Mouse (Mus musculus): Measurements from ENCODE around the gene Morn4. TPM values are rescaled to one million over a fixed set of nuclear protein-coding genes. Genes with fewer than 3 reads are reported as not detected.

Morn4 gene
- polyA plus RNA-seq (2015; fragmentation: Illumina TruSeq; extraction: RNeasy Lipid Tissue Mini Kit (QIAGEN cat#74804); ENCODE audit: insufficient read depth, low read depth, low replicate concordance), result 1.7 TPM

DNA sequence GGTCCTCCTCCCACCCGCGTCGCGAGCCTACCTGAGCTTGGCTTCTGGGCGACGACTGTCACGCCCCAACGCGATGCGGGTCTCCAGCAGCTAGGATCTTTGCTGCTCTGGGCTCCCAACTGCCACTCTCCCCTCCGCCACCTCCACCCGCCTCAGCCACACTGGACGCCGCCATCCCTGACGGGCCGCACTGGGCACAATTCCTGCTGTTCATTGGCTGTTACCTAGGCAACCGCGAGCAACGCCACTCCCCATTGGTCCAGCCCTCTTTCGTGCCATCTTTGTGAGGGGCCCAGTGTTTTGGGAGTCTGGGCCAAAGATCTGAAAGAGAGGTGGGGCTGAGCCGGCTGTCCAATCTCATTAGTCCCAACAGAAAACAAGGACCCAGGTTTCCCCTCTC, at the start of gene Morn4:
TSS of gene Morn4 (minus strand) at position 192 of the 400 bp plus-strand sequence.

DNA sequence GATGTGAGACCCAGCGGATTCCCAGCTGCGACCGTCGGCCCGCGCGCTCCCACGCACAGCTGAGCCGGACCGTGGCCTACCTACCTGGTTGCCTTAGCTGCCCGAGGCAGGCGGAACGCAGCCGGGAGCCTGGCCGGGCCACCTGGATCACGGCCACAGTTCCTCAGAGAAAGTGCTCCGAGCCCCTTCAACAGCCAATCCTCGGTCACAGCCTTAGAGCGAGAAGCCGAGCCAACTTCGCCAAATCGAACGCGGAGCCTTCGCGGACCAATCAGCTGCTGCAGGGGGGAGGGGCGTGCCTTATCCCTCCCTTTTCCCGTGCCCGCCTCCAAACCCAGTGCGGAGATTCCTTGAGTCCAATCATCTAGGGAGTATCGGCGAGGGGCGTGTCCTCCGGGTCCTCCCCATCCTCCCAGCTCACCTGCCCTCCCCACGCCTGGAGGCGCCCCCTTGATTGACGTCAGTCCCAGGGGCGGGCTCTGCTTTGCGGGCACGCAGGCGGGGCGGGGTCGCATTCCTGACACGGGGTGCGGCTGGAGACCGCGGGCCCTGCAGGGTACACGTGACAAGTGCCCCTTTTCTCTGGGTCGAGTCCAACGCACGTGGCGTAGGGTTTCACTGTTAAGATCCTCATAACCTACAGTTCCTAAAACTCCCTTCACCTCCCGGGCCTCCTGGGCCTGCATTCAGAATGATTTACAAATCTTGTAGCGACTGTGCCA, 42.8 kb upstream of the Morn4 start, which contains the start of gene Avpi1:
TSS of gene Avpi1 (minus strand) at position 273 of the 722 bp plus-strand sequence.

DNA sequence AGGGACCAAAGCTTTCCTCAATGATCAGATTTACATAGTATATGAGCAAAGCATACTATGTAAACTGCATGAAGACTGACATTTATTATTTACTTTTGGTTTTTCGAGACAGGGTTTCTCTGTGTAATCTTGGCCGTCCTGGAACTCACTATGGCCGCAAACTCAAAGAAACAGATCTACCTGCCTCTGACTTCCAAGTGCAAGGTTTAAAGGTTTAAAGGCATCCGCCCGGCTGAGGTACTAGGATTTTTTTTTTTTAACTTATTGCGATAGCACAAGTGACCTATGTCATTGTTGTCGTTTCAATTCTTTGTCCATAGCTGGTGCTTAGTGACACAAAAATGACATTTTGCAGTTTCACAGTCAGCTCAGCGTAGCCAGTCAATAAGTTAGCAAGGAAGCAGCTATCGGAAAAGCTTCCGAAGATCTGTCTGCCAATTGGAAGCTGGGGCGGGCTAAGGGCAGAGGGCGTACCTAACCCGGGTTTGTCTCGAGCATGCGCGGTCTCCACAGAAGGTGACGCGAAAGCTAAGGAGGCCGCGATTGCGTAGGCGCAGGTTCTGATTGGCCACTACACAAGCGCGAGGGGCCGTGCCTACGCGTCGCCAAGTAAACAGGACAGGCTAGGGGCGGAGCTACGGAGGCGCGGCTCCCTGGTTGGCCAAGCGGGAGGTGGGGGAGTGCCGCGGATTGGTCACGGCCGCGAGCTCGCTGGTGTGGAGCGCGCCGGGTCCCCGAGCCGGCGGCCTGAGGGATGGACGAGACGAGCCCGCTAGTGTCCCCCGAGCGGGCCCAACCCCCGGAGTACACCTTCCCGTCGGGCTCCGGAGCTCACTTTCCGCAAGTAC, 3.8 kb upstream of the Morn4 start, which contains the start of gene Pi4k2a:
TSS of gene Pi4k2a (plus strand) at position 723 of the 848 bp plus-strand sequence.

DNA sequence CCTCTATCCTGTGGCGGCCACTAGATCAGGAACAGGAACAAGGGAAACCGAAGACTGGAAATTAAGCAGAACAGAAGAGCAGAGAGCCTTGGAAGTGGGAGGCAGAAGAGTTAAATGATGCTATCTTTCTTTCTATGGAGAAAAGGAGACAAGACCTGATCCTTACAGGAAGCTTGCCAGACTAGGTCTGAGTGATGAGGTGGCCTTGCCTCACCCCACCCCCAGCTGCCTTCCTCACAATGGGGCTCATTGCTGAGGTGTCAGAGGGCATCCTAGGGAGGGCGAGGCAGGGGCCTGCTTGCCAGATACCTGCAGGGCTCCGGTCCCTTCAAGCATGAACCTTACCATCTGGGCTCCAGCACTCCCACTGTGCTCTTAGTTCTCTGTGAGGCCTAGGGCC, 34.2 kb downstream of the Morn4 start, which contains the start of gene 4933411K16Rik:
TSS of gene 4933411K16Rik (plus strand) at position 301 of the 400 bp plus-strand sequence.

DNA sequence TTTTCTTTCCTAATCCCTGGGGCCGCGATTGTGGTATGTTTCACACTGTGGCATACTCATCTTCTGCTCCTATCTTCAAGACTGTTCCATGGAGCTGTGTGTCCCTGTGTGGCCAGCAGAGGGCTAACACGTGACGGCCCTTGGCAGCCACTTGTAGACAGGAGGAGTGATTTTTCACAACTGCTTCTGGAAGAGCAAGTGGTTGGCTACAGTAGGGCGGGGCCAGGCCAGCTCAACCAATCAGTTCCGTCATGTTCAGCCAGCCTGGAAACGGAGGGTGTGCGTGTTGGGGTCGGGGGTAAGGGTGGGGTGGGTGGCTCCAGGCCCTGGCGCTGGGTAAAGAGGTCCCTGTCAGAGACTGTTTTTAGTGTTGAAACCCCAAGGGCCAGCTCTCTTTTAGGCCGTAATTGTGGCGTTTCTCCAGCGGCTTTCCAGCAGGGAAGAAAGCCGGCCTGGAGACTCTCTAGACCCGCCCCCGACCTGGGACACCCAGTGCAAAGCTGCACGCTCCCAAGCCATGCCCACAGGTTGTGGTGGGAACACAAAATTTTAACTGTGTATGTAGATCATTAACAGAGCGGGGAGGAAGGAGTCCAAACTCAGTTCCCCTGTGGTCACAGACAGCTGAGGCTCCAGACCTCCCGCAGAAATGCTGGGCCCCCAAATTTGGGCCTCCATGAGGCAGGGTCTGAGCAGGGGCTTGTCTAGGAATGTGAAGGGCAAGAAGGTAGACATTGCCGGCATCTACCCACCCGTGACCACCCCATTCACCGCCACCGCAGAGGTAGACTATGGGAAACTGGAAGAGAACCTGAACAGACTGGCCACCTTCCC, 40.7 kb downstream of the Morn4 start, which contains the start of gene Hoga1:
TSS of gene Hoga1 (plus strand) at position 342 of the 834 bp plus-strand sequence.

DNA sequence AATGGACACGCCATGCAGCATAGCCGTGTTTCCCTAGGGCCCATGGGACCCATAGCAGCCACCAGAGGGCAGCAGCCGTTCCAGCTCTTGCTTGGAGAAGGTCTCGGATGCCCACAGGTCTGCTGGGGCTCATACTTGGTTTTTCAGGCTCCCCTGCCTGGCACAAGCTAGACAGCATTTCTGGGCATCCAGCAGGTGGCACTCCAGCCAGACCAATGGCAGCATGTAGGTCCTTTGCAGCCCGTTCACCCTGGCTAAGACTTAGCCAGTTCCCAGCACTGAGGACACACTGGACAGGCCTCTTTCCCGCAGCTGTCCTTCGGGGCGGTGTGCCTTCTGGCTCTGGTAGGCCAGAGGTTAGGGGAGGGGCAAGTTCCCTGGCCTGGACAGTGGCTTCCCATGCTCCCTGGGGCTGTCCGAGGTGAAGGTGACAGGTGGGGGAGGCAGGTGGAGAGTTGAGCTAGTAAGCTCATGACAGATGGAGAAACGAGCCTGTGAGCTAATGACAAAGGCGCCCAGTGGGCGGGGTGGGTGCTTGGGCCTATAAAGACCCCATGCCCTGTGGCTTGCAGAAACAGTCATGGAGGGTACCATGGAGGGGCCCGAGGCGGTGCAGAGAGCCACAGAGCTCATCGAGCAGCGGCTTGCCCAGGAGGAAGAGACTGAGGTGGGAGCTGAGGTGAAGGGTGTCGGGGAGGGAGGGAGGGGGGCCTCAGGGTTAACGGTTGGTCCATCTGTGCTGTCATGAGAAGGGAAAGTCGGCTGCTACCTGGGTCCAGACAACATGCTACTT, 50.5 kb downstream of the Morn4 start, which contains the start of gene Ankrd2:
TSS of gene Ankrd2 (plus strand) at position 545 of the 793 bp plus-strand sequence.

Other genes with a start within 250 kb of the Morn4 start
- 0.50 TPM for gene Frat2, start 238.2 kb downstream of the Morn4 start, polyA plus RNA-seq (2015; fragmentation: Illumina TruSeq; extraction: RNeasy Lipid Tissue Mini Kit (QIAGEN cat#74804); ENCODE audit: insufficient read depth, low read depth, low replicate concordance)
- 2.3 TPM for gene Rrp12, start 190.2 kb downstream of the Morn4 start, polyA plus RNA-seq (2015; fragmentation: Illumina TruSeq; extraction: RNeasy Lipid Tissue Mini Kit (QIAGEN cat#74804); ENCODE audit: insufficient read depth, low read depth, low replicate concordance)
- gene Pgam1, start 174.4 kb downstream of the Morn4 start, polyA plus RNA-seq (2015; fragmentation: Illumina TruSeq; extraction: RNeasy Lipid Tissue Mini Kit (QIAGEN cat#74804); ENCODE audit: insufficient read depth, low read depth, low replicate concordance), result 26.9 TPM
- 7.2 TPM for gene Exosc1, start 152.9 kb downstream of the Morn4 start, polyA plus RNA-seq (2015; fragmentation: Illumina TruSeq; extraction: RNeasy Lipid Tissue Mini Kit (QIAGEN cat#74804); ENCODE audit: insufficient read depth, low read depth, low replicate concordance)
- 13.8 TPM for gene Zdhhc16, start 152.9 kb downstream of the Morn4 start, polyA plus RNA-seq (2015; fragmentation: Illumina TruSeq; extraction: RNeasy Lipid Tissue Mini Kit (QIAGEN cat#74804); ENCODE audit: insufficient read depth, low read depth, low replicate concordance)
- 12.2 TPM for gene Mms19, start 105.2 kb downstream of the Morn4 start, polyA plus RNA-seq (2015; fragmentation: Illumina TruSeq; extraction: RNeasy Lipid Tissue Mini Kit (QIAGEN cat#74804); ENCODE audit: insufficient read depth, low read depth, low replicate concordance)
- 4.7 TPM for gene Ubtd1, start 104.6 kb downstream of the Morn4 start, polyA plus RNA-seq (2015; fragmentation: Illumina TruSeq; extraction: RNeasy Lipid Tissue Mini Kit (QIAGEN cat#74804); ENCODE audit: insufficient read depth, low read depth, low replicate concordance)
- gene Ankrd2, start 50.4 kb downstream of the Morn4 start, polyA plus RNA-seq (2015; fragmentation: Illumina TruSeq; extraction: RNeasy Lipid Tissue Mini Kit (QIAGEN cat#74804); ENCODE audit: insufficient read depth, low read depth, low replicate concordance), result not detected
- gene Hoga1, start 40.7 kb downstream of the Morn4 start, polyA plus RNA-seq (2015; fragmentation: Illumina TruSeq; extraction: RNeasy Lipid Tissue Mini Kit (QIAGEN cat#74804); ENCODE audit: insufficient read depth, low read depth, low replicate concordance), result 1.3 TPM
- not detected for gene 4933411K16Rik, start 34.1 kb downstream of the Morn4 start, polyA plus RNA-seq (2015; fragmentation: Illumina TruSeq; extraction: RNeasy Lipid Tissue Mini Kit (QIAGEN cat#74804); ENCODE audit: insufficient read depth, low read depth, low replicate concordance)
- gene Pi4k2a, start 4.1 kb upstream of the Morn4 start, polyA plus RNA-seq (2015; fragmentation: Illumina TruSeq; extraction: RNeasy Lipid Tissue Mini Kit (QIAGEN cat#74804); ENCODE audit: insufficient read depth, low read depth, low replicate concordance), result 8.0 TPM
- gene Avpi1, start 42.7 kb upstream of the Morn4 start, polyA plus RNA-seq (2015; fragmentation: Illumina TruSeq; extraction: RNeasy Lipid Tissue Mini Kit (QIAGEN cat#74804); ENCODE audit: insufficient read depth, low read depth, low replicate concordance), result 3.1 TPM
- 14.6 TPM for gene Marveld1, start 61.0 kb upstream of the Morn4 start, polyA plus RNA-seq (2015; fragmentation: Illumina TruSeq; extraction: RNeasy Lipid Tissue Mini Kit (QIAGEN cat#74804); ENCODE audit: insufficient read depth, low read depth, low replicate concordance)
- 7.8 TPM for gene Zfyve27, start 77.6 kb upstream of the Morn4 start, polyA plus RNA-seq (2015; fragmentation: Illumina TruSeq; extraction: RNeasy Lipid Tissue Mini Kit (QIAGEN cat#74804); ENCODE audit: insufficient read depth, low read depth, low replicate concordance)
- gene Sfrp5, start 115.9 kb upstream of the Morn4 start, polyA plus RNA-seq (2015; fragmentation: Illumina TruSeq; extraction: RNeasy Lipid Tissue Mini Kit (QIAGEN cat#74804); ENCODE audit: insufficient read depth, low read depth, low replicate concordance), result 4.6 TPM
- gene Golga7b, start 161.2 kb upstream of the Morn4 start, polyA plus RNA-seq (2015; fragmentation: Illumina TruSeq; extraction: RNeasy Lipid Tissue Mini Kit (QIAGEN cat#74804); ENCODE audit: insufficient read depth, low read depth, low replicate concordance), result not detected

Measured in pancreas, adult 10 weeks (tissue).